Mouse (Mus musculus): Measurements from ENCODE around the gene Sdf2l1.
"Not testable (repeated sequence)": the region's sequence is repeated elsewhere in the genome, so short reads cannot be mapped to it uniquely, and the experiment has no call there.

Gene Sdf2l1

GRCm38 (mm10) chr16:17132089-17132905 lies at the start of gene Sdf2l1:
Gene Sdf2l1, minus strand, starts transcription at chr16:17132383.
- DNase-seq = peak; percentile 97

- no peak for DNase-seq
Measured at GRCm38 (mm10) chr16:17181382-17181781, 49.2 kb upstream of the Sdf2l1 start.

- no peak for DNase-seq
Measured at GRCm38 (mm10) chr16:17179706-17180105, 47.5 kb upstream of the Sdf2l1 start.

- no peak for DNase-seq
Measured at GRCm38 (mm10) chr16:17177623-17178170, 45.5 kb upstream of the Sdf2l1 start.

- DNase-seq = no peak
Measured at GRCm38 (mm10) chr16:17175765-17176164, 43.6 kb upstream of the Sdf2l1 start.

GRCm38 (mm10) chr16:17168049-17168448 lies 35.9 kb upstream of the Sdf2l1 start:
- no peak for DNase-seq

- DNase-seq = no peak
Measured at GRCm38 (mm10) chr16:17167179-17167578, 35.0 kb upstream of the Sdf2l1 start.

- DNase-seq = not testable (repeated sequence)
Measured at GRCm38 (mm10) chr16:17165478-17165877, 33.3 kb upstream of the Sdf2l1 start.

- no peak for DNase-seq
Measured at GRCm38 (mm10) chr16:17154346-17154745, 22.2 kb upstream of the Sdf2l1 start.

- DNase-seq = no peak
Measured at GRCm38 (mm10) chr16:17151874-17152273, 19.7 kb upstream of the Sdf2l1 start.

- DNase-seq = no peak
Measured at GRCm38 (mm10) chr16:17150520-17151258, 18.5 kb upstream of the Sdf2l1 start.

- peak; percentile 58 for DNase-seq
Measured at GRCm38 (mm10) chr16:17148084-17148483, 15.9 kb upstream of the Sdf2l1 start.

GRCm38 (mm10) chr16:17147391-17147929 lies 15.3 kb upstream of the Sdf2l1 start:
- DNase-seq = peak; percentile 22

- peak; percentile 74 for DNase-seq
Measured at GRCm38 (mm10) chr16:17146772-17147235, 14.6 kb upstream of the Sdf2l1 start, which contains the start of gene Ccdc116. Gene Ccdc116, minus strand, starts transcription at chr16:17147229.

GRCm38 (mm10) chr16:17144339-17144738 lies 12.2 kb upstream of the Sdf2l1 start, which contains the start of gene Ydjc:
Gene Ydjc, plus strand, starts transcription at chr16:17144621.
- no peak for DNase-seq

GRCm38 (mm10) chr16:17137355-17137754 lies 5.2 kb upstream of the Sdf2l1 start:
- no peak for DNase-seq

GRCm38 (mm10) chr16:17132906-17133200 lies 670 bp upstream of the Sdf2l1 start:
- no peak for DNase-seq

- DNase-seq = peak; percentile 35
Measured at GRCm38 (mm10) chr16:17131191-17132088, 743 bp downstream of the Sdf2l1 start.

GRCm38 (mm10) chr16:17127292-17127691 lies 4.9 kb downstream of the Sdf2l1 start:
- DNase-seq = peak; percentile 65

- DNase-seq = peak; percentile 85
Measured at GRCm38 (mm10) chr16:17124871-17125520, 7.2 kb downstream of the Sdf2l1 start, which contains the start of gene 2610318N02Rik. Gene 2610318N02Rik, minus strand, starts transcription at chr16:17125167.

- peak; percentile 46 for DNase-seq
Measured at GRCm38 (mm10) chr16:17124119-17124870, 7.9 kb downstream of the Sdf2l1 start.
